Comparison of ENCODE assay signal across 17 mouse cellular contexts in genomic region chr11:46121666-46122065, GRCm38 (mm10). TPM values are rescaled to one million over a fixed set of nuclear protein-coding genes. Genes with fewer than 3 reads are reported as not detected.
"Had no signal": no experiment of that assay in that cellular context is flagged by ENCODE, and none has a peak within 500 bp of the region (broad histone marks: within the 10 kb centered on the region; RNA-seq: fewer than 3 reads in every experiment).

No protein-coding gene starts in this region.

- DNase-seq: kidney, adult 18-20 months; kidney, postnatal 25 days; lung, embryonic 14.5 days; lung, postnatal 4 days; retina, postnatal 1 day; right cerebral cortex, postnatal 4 days; thymus, postnatal 4 days had no signal

- H3K36me3 ChIP-seq: liver, embryonic 12.5 days; midbrain, embryonic 15.5 days had no signal

- ATAC-seq: liver, embryonic 12.5 days; midbrain, embryonic 15.5 days had no signal

- H3K9ac ChIP-seq: kidney, embryonic 15.5 days; limb, embryonic 15.5 days; liver, embryonic 12.5 days; lung, embryonic 14.5 days; midbrain, embryonic 15.5 days; neural tube, embryonic 13.5 days; stomach, embryonic 15.5 days had no signal

- H3K4me2 ChIP-seq: kidney, embryonic 15.5 days; limb, embryonic 15.5 days; liver, embryonic 12.5 days; lung, embryonic 14.5 days; midbrain, embryonic 11.5 days; midbrain, embryonic 15.5 days; neural tube, embryonic 13.5 days; stomach, embryonic 15.5 days had no signal

- H3K9me3 ChIP-seq: kidney, embryonic 15.5 days; limb, embryonic 15.5 days; liver, embryonic 12.5 days; megakaryocyte, embryonic 14.5 days; midbrain, embryonic 15.5 days; neural tube, embryonic 13.5 days; stomach, embryonic 15.5 days had no signal

- H3K27me3 ChIP-seq: kidney, embryonic 15.5 days; limb, embryonic 15.5 days; megakaryocyte, embryonic 14.5 days; midbrain, embryonic 15.5 days; neural tube, embryonic 13.5 days; stomach, embryonic 15.5 days had no signal

- H3K27ac ChIP-seq: kidney, embryonic 15.5 days; left cerebral cortex, adult 2 months; limb, embryonic 15.5 days; liver, embryonic 12.5 days; midbrain, embryonic 15.5 days; neural tube, embryonic 13.5 days; stomach, embryonic 15.5 days had no signal

- H3K4me1 ChIP-seq: liver, embryonic 12.5 days; megakaryocyte, embryonic 14.5 days; midbrain, embryonic 15.5 days; neural tube, embryonic 13.5 days; stomach, embryonic 15.5 days had no signal

- H3K4me3 ChIP-seq: kidney, embryonic 15.5 days; left cerebral cortex, adult 2 months; limb, embryonic 15.5 days; liver, embryonic 12.5 days; megakaryocyte, embryonic 14.5 days; midbrain, embryonic 15.5 days; neural tube, embryonic 13.5 days; stomach, embryonic 15.5 days had no signal

RNA-seq across cellular contexts. Expression of gene Nipal4, which starts 44.6 kb away (rescaled TPM):
- total RNA-seq: monocyte, adult 5-6 weeks had no signal
